Mouse (Mus musculus) MEL (cell line): ENCODE data around the gene Ube2q2.

Source experiments
- EP300 ChIP-seq, 2 experiments: IDR thresholded peaks; 2 replicates each; pipeline ENCODE4 v1.6.1; 2011; ENCODE audit warnings: improper control_type of control experiment in 2 of 2, low read length in 2 of 2, low read depth in 1 of 2, mild to moderate bottlenecking in 1 of 2
- MAX ChIP-seq: IDR thresholded peaks from 2 replicates; pipeline ENCODE4 v1.6.1; 2011; ENCODE audit warnings: low read length, improper control_type of control experiment
- POLR2A ChIP-seq, 2 experiments: IDR thresholded peaks; 2 replicates each; pipeline ENCODE4 v1.6.1; 2011 to 2012; ENCODE audit warnings: low read length in 2 of 2, mild to moderate bottlenecking in 2 of 2, control low read depth in 1 of 2, improper control_type of control experiment in 1 of 2, low read depth in 1 of 2, moderate library complexity in 1 of 2; ENCODE audit not compliant: control insufficient read depth in 1 of 2, insufficient read depth in 1 of 2, poor library complexity in 1 of 2

- TF ChIP-seq POLR2A (IDR thresholded peaks at IDR 0.05; ENCODE audit: control insufficient read depth in 1 of 2, insufficient read depth in 1 of 2, low read depth in 1 of 2, low read length in 2 of 2, poor library complexity in 1 of 2): no peak
- no peak for TF ChIP-seq EP300 (IDR thresholded peaks at IDR 0.05; ENCODE audit: low read depth in 1 of 2, low read length in 2 of 2)
- no peak for TF ChIP-seq MAX
Observed at GRCm38 (mm10) chr9:55139958-55140357, 8.7 kb upstream of the Ube2q2 start.
